16 mouse cellular contexts compared by ENCODE assay signal in the genomic region with DNA sequence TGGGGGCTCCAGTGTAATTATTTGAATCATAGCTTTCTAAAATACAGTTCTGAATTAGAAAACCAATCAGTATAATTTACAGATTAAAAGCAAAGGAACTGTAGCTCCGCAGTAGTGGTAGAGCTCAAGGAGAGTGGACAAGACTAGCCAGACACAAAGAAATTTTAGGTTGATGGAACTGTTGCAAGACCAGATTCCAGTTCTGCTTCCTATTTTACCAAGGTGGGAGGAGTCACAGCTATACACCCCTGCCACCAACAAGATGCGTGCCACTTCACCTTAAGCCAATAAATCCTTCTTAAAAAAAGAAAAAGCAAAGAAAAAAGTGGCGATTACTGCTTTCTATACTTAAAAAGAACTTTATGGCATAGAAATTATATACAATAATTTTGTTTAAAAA.
"Had no signal": no experiment of that assay in that cellular context is flagged by ENCODE, and none has a peak within 500 bp of the region (broad histone marks: within the 10 kb centered on the region; RNA-seq: fewer than 3 reads in every experiment).

No protein-coding gene starts in this region.

- DNase-seq: gastrocnemius, adult 2 months; gastrocnemius, postnatal 10 days; gastrocnemius, postnatal 25 days; heart, adult 11 months; heart, adult 2 months; heart, postnatal 14 days; heart, postnatal 36 days; kidney, adult 11 months; kidney, adult 2 months; kidney, adult 9 months; kidney, postnatal 14 days; kidney, postnatal 36 days; liver had no signal

- ATAC-seq: hindbrain, postnatal 0 days; intestine, embryonic 16.5 days; liver, embryonic 12.5 days had no signal
